ENCODE assay signal across 9 mouse cellular contexts in genomic region chr9:48586332-48586731, GRCm38 (mm10). TPM values are rescaled to one million over a fixed set of nuclear protein-coding genes. Genes with fewer than 3 reads are reported as not detected.
A peak's percentile ranks its signal among the peaks of the same experiment; 100 is the strongest.
DNase-seq lines count a peak whose midpoint lies in the region; ATAC-seq lines count a peak whose summit lies in the region.
"Had no signal": no experiment of that assay in that cellular context is flagged by ENCODE, and none has a peak within 500 bp of the region (broad histone marks: within the 10 kb centered on the region; RNA-seq: fewer than 3 reads in every experiment).

No protein-coding gene starts in this region.

- DNase-seq in CD4-positive, CD25-positive, alpha-beta regulatory T cell, adult 2 months (ENCODE audit: low read depth, low spot score): peak; percentile 87
- peak; percentile 76 for DNase-seq in 416B (ENCODE audit: low read depth)
- peak; percentile 86 for DNase-seq in brain, adult 2 months (ENCODE audit: low read depth, low spot score)
- peak; percentile 67 for DNase-seq in forelimb bud, embryonic 11.5 days (ENCODE audit: low read depth, low spot score)
- peak; percentile 13 to 80 for DNase-seq in layer of hippocampus, adult 18-20 months (ENCODE audit: low spot score in 2 of 2)
- DNase-seq in lung, postnatal 25 days (ENCODE audit: low spot score): peak; percentile 51
- peak; percentile 9 for DNase-seq in spleen, adult 12 weeks (ENCODE audit: low spot score)

- no peak for ATAC-seq in CD4-positive, CD25-positive, alpha-beta regulatory T cell, adult 4 months

RNA-seq across cellular contexts. Expression of gene Nnmt, which starts 18.6 kb away (rescaled TPM):
- not detected for polyA plus RNA-seq in CD4-positive, CD25-positive, alpha-beta regulatory T cell, adult 4 months (2017; shearing (Covaris generic))
- 1 to 10 TPM; 2.3 to 2.7 TPM for total RNA-seq in layer of hippocampus, adult 18-20 months (2021)
- polyA plus RNA-seq: C2C12 had no signal

Comparison
In these comparisons a context has a peak if more than half of its experiments do, and no peak if none do; other contexts are left out.
1. DNase-seq: peak in every context shown above with its lines; median percentile 87 in CD4-positive, CD25-positive, alpha-beta regulatory T cell, adult 2 months; 86 in brain, adult 2 months; 76 in 416B; 67 in forelimb bud, embryonic 11.5 days; 51 in lung, postnatal 25 days; 46 in layer of hippocampus, adult 18-20 months; 9 in spleen, adult 12 weeks.